Mouse (Mus musculus): ENCODE data around the gene Gm49320. TPM values are rescaled to one million over a fixed set of nuclear protein-coding genes. Genes with fewer than 3 reads are reported as not detected.
A peak's percentile ranks its signal among the peaks of the same experiment; 100 is the strongest.

The Gm49320 gene
- polyA plus RNA-seq, 1 experiment from 2014 or later: 1.1 TPM

GRCm38 (mm10) chr8:4237814-4238433 is 741 bp upstream of the Gm49320 start:
- no peak; the same call in 1 of the 2 replicates for ATAC-seq (ENCODE audit: low read depth)
- H3K36me3 ChIP-seq (ENCODE audit: control insufficient read depth, insufficient read depth, low read length): peaks cover 22% of the 10 kb centered on the region
- peak overlapping the region; percentile 61 for H3K4me3 ChIP-seq (ENCODE audit: low read depth, low read length)
- no peaks in the 10 kb centered on the region for H3K27me3 ChIP-seq (replicated peaks; ENCODE audit: control insufficient read depth, insufficient read depth, low read length)
- WGBS: 20% methylated on average over 15 of the region's 15 CpGs
- DNase-seq (ENCODE audit: low spot score): no peak
- no peaks in the 10 kb centered on the region for H3K9me3 ChIP-seq (ENCODE audit: control insufficient read depth, low read length)
- H3K27ac ChIP-seq (replicated peaks; ENCODE audit: low read depth, low read length): peak overlapping the region; percentile 96
- H3K9ac ChIP-seq (ENCODE audit: low read depth, low read length): peak overlapping the region; percentile 72
- H3K4me1 ChIP-seq (ENCODE audit: control insufficient read depth, insufficient read depth, low read length): peaks cover 15% of the 10 kb centered on the region; the same call in 1 of the 2 replicates
- peak overlapping the region; percentile 80 for H3K4me2 ChIP-seq (ENCODE audit: low read depth, low read length)

GRCm38 (mm10) chr8:4239193-4239890 is 677 bp downstream of the Gm49320 start:
- ATAC-seq (ENCODE audit: low read depth): peak; percentile 0; the same call in 1 of the 2 replicates
- no peaks in the 10 kb centered on the region for H3K27me3 ChIP-seq (replicated peaks; ENCODE audit: control insufficient read depth, insufficient read depth, low read length)
- H3K27ac ChIP-seq (replicated peaks; ENCODE audit: low read depth, low read length): no peak overlapping the region
- no peaks in the 10 kb centered on the region for H3K9me3 ChIP-seq (ENCODE audit: control insufficient read depth, low read length)
- 16% methylated on average over 15 of the region's 19 CpGs for WGBS
- no peak for DNase-seq (ENCODE audit: low spot score)
- H3K4me1 ChIP-seq (ENCODE audit: control insufficient read depth, insufficient read depth, low read length): peaks cover 15% of the 10 kb centered on the region; the same call in 1 of the 2 replicates
- H3K36me3 ChIP-seq (ENCODE audit: control insufficient read depth, insufficient read depth, low read length): peaks cover 36% of the 10 kb centered on the region
- peak overlapping the region; percentile 61 for H3K4me3 ChIP-seq (ENCODE audit: low read depth, low read length)
- peak overlapping the region; percentile 83 for H3K9ac ChIP-seq (ENCODE audit: low read depth, low read length)
- peak overlapping the region; percentile 66 for H3K4me2 ChIP-seq (ENCODE audit: low read depth, low read length)

- no peaks in the 10 kb centered on the region for H3K9me3 ChIP-seq (ENCODE audit: control insufficient read depth, low read length)
- DNase-seq (ENCODE audit: low spot score) (no peak), ATAC-seq (ENCODE audit: low read depth) (no peak)
- H3K4me3 ChIP-seq (ENCODE audit: low read depth, low read length): no peak overlapping the region
- H3K4me2 ChIP-seq (ENCODE audit: low read depth, low read length): no peak overlapping the region
- peaks cover 85% of the 10 kb centered on the region for H3K36me3 ChIP-seq (ENCODE audit: control insufficient read depth, insufficient read depth, low read length)
- 98% methylated on average over 5 of the region's 5 CpGs for WGBS
- H3K4me1 ChIP-seq (ENCODE audit: control insufficient read depth, insufficient read depth, low read length): peaks cover 7% of the 10 kb centered on the region
- H3K27ac ChIP-seq (replicated peaks; ENCODE audit: low read depth, low read length): no peak overlapping the region
- H3K27me3 ChIP-seq (replicated peaks; ENCODE audit: control insufficient read depth, insufficient read depth, low read length): no peaks in the 10 kb centered on the region
- no peak overlapping the region for H3K9ac ChIP-seq (ENCODE audit: low read depth, low read length)
Measured at GRCm38 (mm10) chr8:4245061-4245460, 6.4 kb downstream of the Gm49320 start.

- ATAC-seq (ENCODE audit: low read depth) (no peak), DNase-seq (ENCODE audit: low spot score) (no peak)
- H3K36me3 ChIP-seq (ENCODE audit: control insufficient read depth, insufficient read depth, low read length): peaks cover 83% of the 10 kb centered on the region
- H3K27ac ChIP-seq (replicated peaks; ENCODE audit: low read depth, low read length): no peak overlapping the region
- H3K4me3 ChIP-seq (ENCODE audit: low read depth, low read length): no peak overlapping the region
- WGBS: 87% methylated on average over 11 of the region's 13 CpGs
- H3K9ac ChIP-seq (ENCODE audit: low read depth, low read length): no peak overlapping the region
- H3K4me1 ChIP-seq (ENCODE audit: control insufficient read depth, insufficient read depth, low read length): peaks cover 4% of the 10 kb centered on the region
- H3K4me2 ChIP-seq (ENCODE audit: low read depth, low read length): no peak overlapping the region
- H3K27me3 ChIP-seq (replicated peaks; ENCODE audit: control insufficient read depth, insufficient read depth, low read length): no peaks in the 10 kb centered on the region
- no peaks in the 10 kb centered on the region for H3K9me3 ChIP-seq (ENCODE audit: control insufficient read depth, low read length)
Measured at GRCm38 (mm10) chr8:4245737-4246136, 7.1 kb downstream of the Gm49320 start.

GRCm38 (mm10) chr8:4247241-4247640 is 8.6 kb downstream of the Gm49320 start:
- H3K36me3 ChIP-seq (ENCODE audit: control insufficient read depth, insufficient read depth, low read length): peaks cover 70% of the 10 kb centered on the region
- H3K4me3 ChIP-seq (ENCODE audit: low read depth, low read length): no peak overlapping the region
- H3K9me3 ChIP-seq (ENCODE audit: control insufficient read depth, low read length): no peaks in the 10 kb centered on the region
- no peaks in the 10 kb centered on the region for H3K27me3 ChIP-seq (replicated peaks; ENCODE audit: control insufficient read depth, insufficient read depth, low read length)
- ATAC-seq (ENCODE audit: low read depth) (no peak), DNase-seq (ENCODE audit: low spot score) (no peak)
- H3K9ac ChIP-seq (ENCODE audit: low read depth, low read length): no peak overlapping the region
- no peak overlapping the region for H3K27ac ChIP-seq (replicated peaks; ENCODE audit: low read depth, low read length)
- H3K4me1 ChIP-seq (ENCODE audit: control insufficient read depth, insufficient read depth, low read length): peaks cover 5% of the 10 kb centered on the region
- WGBS: 92% methylated on average over 8 of the region's 8 CpGs
- H3K4me2 ChIP-seq (ENCODE audit: low read depth, low read length): no peak overlapping the region

GRCm38 (mm10) chr8:4247951-4248540 is 9.4 kb downstream of the Gm49320 start, which contains the start of gene Tgfbr3l:
TSS of gene Tgfbr3l (plus strand) at chr8:4248214.
- H3K36me3 ChIP-seq (ENCODE audit: control insufficient read depth, insufficient read depth, low read length): peaks cover 64% of the 10 kb centered on the region
- H3K4me3 ChIP-seq (ENCODE audit: low read depth, low read length): no peak within 1 kb of the TSS
- ATAC-seq (ENCODE audit: low read depth): no peak
- no peaks in the 10 kb centered on the region for H3K27me3 ChIP-seq (replicated peaks; ENCODE audit: control insufficient read depth, insufficient read depth, low read length)
- no peaks in the 10 kb centered on the region for H3K9me3 ChIP-seq (ENCODE audit: control insufficient read depth, low read length)
- 82% methylated on average over 15 of the region's 15 CpGs for WGBS
- peaks cover 10% of the 10 kb centered on the region for H3K4me1 ChIP-seq (ENCODE audit: control insufficient read depth, insufficient read depth, low read length)
- no peak within 1 kb of the TSS for H3K27ac ChIP-seq (replicated peaks; ENCODE audit: low read depth, low read length)
- no peak for DNase-seq (ENCODE audit: low spot score)
- H3K4me2 ChIP-seq (ENCODE audit: low read depth, low read length): no peak within 1 kb of the TSS
- H3K9ac ChIP-seq (ENCODE audit: low read depth, low read length): peak within 1 kb of the TSS; percentile 46

- ATAC-seq (ENCODE audit: low read depth): no peak
- peak; percentile 31 for DNase-seq (ENCODE audit: low spot score)
- H3K27me3 ChIP-seq (replicated peaks; ENCODE audit: control insufficient read depth, insufficient read depth, low read length): no peaks in the 10 kb centered on the region
- H3K4me2 ChIP-seq (ENCODE audit: low read depth, low read length): no peak overlapping the region
- H3K4me3 ChIP-seq (ENCODE audit: low read depth, low read length): no peak overlapping the region
- peaks cover 53% of the 10 kb centered on the region for H3K36me3 ChIP-seq (ENCODE audit: control insufficient read depth, insufficient read depth, low read length)
- H3K4me1 ChIP-seq (ENCODE audit: control insufficient read depth, insufficient read depth, low read length): peaks cover 15% of the 10 kb centered on the region
- H3K9ac ChIP-seq (ENCODE audit: low read depth, low read length): peak overlapping the region; percentile 46
- no peaks in the 10 kb centered on the region for H3K9me3 ChIP-seq (ENCODE audit: control insufficient read depth, low read length)
- 7% methylated on average over 23 of the region's 29 CpGs for WGBS
- H3K27ac ChIP-seq (replicated peaks; ENCODE audit: low read depth, low read length): no peak overlapping the region
Measured at GRCm38 (mm10) chr8:4249213-4249612, 10.5 kb downstream of the Gm49320 start.

GRCm38 (mm10) chr8:4250306-4250970 is 11.8 kb downstream of the Gm49320 start:
- ATAC-seq (ENCODE audit: low read depth) (no peak), DNase-seq (ENCODE audit: low spot score) (peak; percentile 79)
- H3K4me2 ChIP-seq (ENCODE audit: low read depth, low read length): no peak overlapping the region
- H3K27ac ChIP-seq (replicated peaks; ENCODE audit: low read depth, low read length): no peak overlapping the region
- WGBS: 29% methylated on average over 24 of the region's 26 CpGs
- no peaks in the 10 kb centered on the region for H3K27me3 ChIP-seq (replicated peaks; ENCODE audit: control insufficient read depth, insufficient read depth, low read length)
- no peak overlapping the region for H3K9ac ChIP-seq (ENCODE audit: low read depth, low read length)
- H3K4me3 ChIP-seq (ENCODE audit: low read depth, low read length): no peak overlapping the region
- peaks cover 15% of the 10 kb centered on the region for H3K4me1 ChIP-seq (ENCODE audit: control insufficient read depth, insufficient read depth, low read length)
- peaks cover 53% of the 10 kb centered on the region for H3K36me3 ChIP-seq (ENCODE audit: control insufficient read depth, insufficient read depth, low read length)
- no peaks in the 10 kb centered on the region for H3K9me3 ChIP-seq (ENCODE audit: control insufficient read depth, low read length)

Data from embryonic facial prominence, embryonic 14.5 days (tissue).